Mouse (Mus musculus) midbrain, embryonic 10.5 days (tissue): Measurements from ENCODE around the gene Gm17079. TPM values are rescaled to one million over a fixed set of nuclear protein-coding genes. Genes with fewer than 3 reads are reported as not detected.
"Not testable (repeated sequence)": the region's sequence is repeated elsewhere in the genome, so short reads cannot be mapped to it uniquely, and the experiment has no call there.

ENCODE experiments used
- DNase-seq: peaks from one replicate; pipeline ENCODE4 v3.0.0-alpha.2; 2017; ENCODE audit warnings: low spot score
- H3K27ac ChIP-seq: fragments of 300-500 bp; sonication (generic); replicated peaks from 2 replicates; pipeline ENCODE4 v1.5.1; 2016; ENCODE audit warnings: mild to moderate bottlenecking
- H3K27me3 ChIP-seq: fragments of 300-500 bp; sonication (generic); 2 replicates; pipeline ENCODE4 v1.6.1; 2016; ENCODE audit warnings: low read depth, mild to moderate bottlenecking; ENCODE audit not compliant: poor library complexity, severe bottlenecking
- H3K36me3 ChIP-seq: fragments of 300-500 bp; sonication (generic); 2 replicates; pipeline ENCODE4 v1.6.1; 2016; ENCODE audit warnings: mild to moderate bottlenecking, moderate library complexity
- H3K4me1 ChIP-seq: fragments of 300-500 bp; sonication (generic); 2 replicates; pipeline ENCODE4 v1.6.1; 2016
- H3K4me3 ChIP-seq: fragments of 300-500 bp; sonication (generic); 2 replicates; pipeline ENCODE4 v1.5.1; 2016; ENCODE audit warnings: mild to moderate bottlenecking, moderate library complexity
- H3K9me3 ChIP-seq: fragments of 300-500 bp; sonication (generic); replicated peaks from 2 replicates; pipeline ENCODE4 v1.6.1; 2016; ENCODE audit warnings: mild to moderate bottlenecking
- WGBS: fragments of 180-500 bp; shearing (Covaris S2); methylation state at CpG from one replicate; pipeline ENCODE4 v1.1.7; 2016; 5-methylcytosine and 5-hydroxymethylcytosine counted together
- polyA plus RNA-seq: library from polyadenylated mRNA; unstranded; fragments of >200 nt; fragmentation: Nextera tagmentation; extraction: Ambion mirVana; gene quantifications from 2 replicates; pipeline ENCODE4 v1.2.1, GENCODE M21; 2016

The Gm17079 gene
- not detected in 2 replicates for polyA plus RNA-seq

- not testable (repeated sequence) for H3K4me1 ChIP-seq, H3K36me3 ChIP-seq, H3K9me3 ChIP-seq, DNase-seq, H3K27me3 ChIP-seq, H3K27ac ChIP-seq, H3K4me3 ChIP-seq
- 95% methylated on average over 1 of the region's 2 CpGs for WGBS
Measured at GRCm38 (mm10) chr14:51695368-51695767, at the start of gene Gm17079. Gene Gm17079, minus strand, starts transcription at chr14:51695468.

GRCm38 (mm10) chr14:51740347-51741170 lies 45.3 kb upstream of the Gm17079 start:
- Histone ChIP-seq H3K27me3 (peaks cover 59% of the 10 kb centered on the region), H3K27ac (no peak overlapping the region), H3K9me3 (no peaks in the 10 kb centered on the region), H3K4me1 (peaks cover 32% of the 10 kb centered on the region), H3K36me3 (no peaks in the 10 kb centered on the region), H3K4me3 (peak overlapping the region; percentile 52)
- DNase-seq = peak; percentile 46
- 1% methylated on average over 42 of the region's 42 CpGs for WGBS

GRCm38 (mm10) chr14:51739150-51739993 lies 44.1 kb upstream of the Gm17079 start:
- no peak overlapping the region for H3K27ac ChIP-seq
- no peaks in the 10 kb centered on the region for H3K9me3 ChIP-seq
- H3K36me3 ChIP-seq = no peaks in the 10 kb centered on the region
- WGBS = 2% methylated on average over 24 of the region's 24 CpGs
- peak; percentile 21 for DNase-seq
- peak overlapping the region; percentile 52 for H3K4me3 ChIP-seq
- peaks cover 59% of the 10 kb centered on the region for H3K27me3 ChIP-seq
- H3K4me1 ChIP-seq = peaks cover 32% of the 10 kb centered on the region

GRCm38 (mm10) chr14:51738411-51739149 lies 43.3 kb upstream of the Gm17079 start:
- no peaks in the 10 kb centered on the region for H3K9me3 ChIP-seq
- H3K36me3 ChIP-seq = no peaks in the 10 kb centered on the region
- H3K4me1 ChIP-seq = peaks cover 32% of the 10 kb centered on the region
- 3% methylated on average over 29 of the region's 29 CpGs for WGBS
- H3K27me3 ChIP-seq = peaks cover 59% of the 10 kb centered on the region
- H3K4me3 ChIP-seq = peak overlapping the region; percentile 52
- peak; percentile 28 for DNase-seq
- H3K27ac ChIP-seq = no peak overlapping the region

- no peaks in the 10 kb centered on the region for H3K9me3 ChIP-seq
- WGBS = 9% methylated on average over 12 of the region's 12 CpGs
Measured at GRCm38 (mm10) chr14:51737967-51738366, 42.7 kb upstream of the Gm17079 start.

GRCm38 (mm10) chr14:51717083-51717482 lies 21.8 kb upstream of the Gm17079 start, which contains the start of gene Gm5800:
Gene Gm5800, minus strand, starts transcription at chr14:51717183.
- no peak for DNase-seq
- no peak within 1 kb of the TSS for H3K4me3 ChIP-seq
- H3K27ac ChIP-seq = no peak within 1 kb of the TSS
- no peaks in the 10 kb centered on the region for H3K27me3 ChIP-seq
- no peaks in the 10 kb centered on the region for H3K4me1 ChIP-seq
- H3K9me3 ChIP-seq = no peaks in the 10 kb centered on the region
- WGBS = 59% methylated on average over 1 of the region's 1 CpGs
- H3K36me3 ChIP-seq = no peaks in the 10 kb centered on the region

More at GRCm38 (mm10) chr14:51737967-51738366, 42.7 kb upstream of the Gm17079 start:
- peaks cover 32% of the 10 kb centered on the region for H3K4me1 ChIP-seq
- H3K36me3 ChIP-seq = no peaks in the 10 kb centered on the region
- H3K27me3 ChIP-seq = peaks cover 59% of the 10 kb centered on the region
- no peak overlapping the region for H3K4me3 ChIP-seq
- no peak overlapping the region for H3K27ac ChIP-seq
- no peak for DNase-seq

- no peaks in the 10 kb centered on the region for H3K27me3 ChIP-seq
- no peak overlapping the region for H3K27ac ChIP-seq
- WGBS = 87% methylated on average over 5 of the region's 5 CpGs
- H3K4me3 ChIP-seq = no peak overlapping the region
- DNase-seq = no peak
- no peaks in the 10 kb centered on the region for H3K36me3 ChIP-seq
- H3K4me1 ChIP-seq = no peaks in the 10 kb centered on the region
- no peaks in the 10 kb centered on the region for H3K9me3 ChIP-seq
Measured at GRCm38 (mm10) chr14:51677269-51677668, 18.0 kb downstream of the Gm17079 start.

Other genes with a start within 250 kb of the Gm17079 start
- not detected in 2 replicates for gene Vmn2r89, start 243.6 kb downstream of the Gm17079 start, polyA plus RNA-seq
- gene Gm5622, start 142.7 kb downstream of the Gm17079 start, polyA plus RNA-seq = not detected in 2 replicates
- not detected in 2 replicates for gene Gm17175, start 121.4 kb downstream of the Gm17079 start, polyA plus RNA-seq
- not detected in 2 replicates for gene Gm17174, start 103.3 kb downstream of the Gm17079 start, polyA plus RNA-seq
- not detected in 2 replicates for gene Gm17078, start 84.2 kb downstream of the Gm17079 start, polyA plus RNA-seq
- not detected in 2 replicates for gene Gm4181, start 59.8 kb downstream of the Gm17079 start, polyA plus RNA-seq
- not detected in 2 replicates for gene Gm5800, start 21.7 kb upstream of the Gm17079 start, polyA plus RNA-seq
- not detected in 2 replicates for gene Ang4, start 78.1 kb upstream of the Gm17079 start, polyA plus RNA-seq
- not detected in 2 replicates for gene AY358078, start 104.6 kb upstream of the Gm17079 start, polyA plus RNA-seq
- gene Ear6, start 158.2 kb upstream of the Gm17079 start, polyA plus RNA-seq = not detected in 2 replicates
- gene Mettl17, start 189.4 kb upstream of the Gm17079 start, polyA plus RNA-seq = 40.6 and 46.3 TPM in 2 replicates
- 0.58 and 0.65 TPM in 2 replicates for gene Slc39a2, start 197.4 kb upstream of the Gm17079 start, polyA plus RNA-seq
- 8.4 and 11.1 TPM in 2 replicates for gene Ndrg2, start 218.7 kb upstream of the Gm17079 start, polyA plus RNA-seq
- not detected in 2 replicates for gene Tppp2, start 223.0 kb upstream of the Gm17079 start, polyA plus RNA-seq
- gene Rnase13, start 227.3 kb upstream of the Gm17079 start, polyA plus RNA-seq = not detected in 2 replicates